Mouse (Mus musculus): ENCODE measurements at regions not wholly inside any gene's neighbourhood (a gene's known extent, or its start where the extent isn't known, plus 50 kb on each side); places are given as distances from the start of the nearest gene placed in this dataset.

DNA sequence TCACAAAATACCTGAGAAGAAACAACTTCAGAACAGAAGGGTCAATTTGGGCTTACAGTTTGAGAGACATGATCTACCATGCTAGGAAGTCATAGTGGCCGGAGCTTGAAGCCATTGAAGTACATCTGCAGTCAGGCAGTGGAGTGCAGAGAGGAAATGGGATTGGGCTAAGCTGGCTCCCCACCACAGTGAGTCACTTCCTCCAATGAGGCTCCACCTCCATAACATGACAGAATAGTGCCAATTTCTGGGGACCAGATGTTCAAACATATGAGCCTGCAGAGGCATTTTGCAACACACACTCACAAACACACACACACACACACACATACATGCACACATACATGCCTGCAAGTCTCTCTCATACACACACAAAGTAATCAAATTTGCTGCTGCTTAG is 93.7 kb upstream of the Ppp1r26 start:
- no peak for TF ChIP-seq POLR2A (IDR thresholded peaks at IDR 0.05; ENCODE audit: control insufficient read depth, low read depth, low read length)
- no peak for TF ChIP-seq CTCF (IDR thresholded peaks at IDR 0.05; ENCODE audit: control insufficient read depth, insufficient read depth, insufficient replicate concordance, low read depth, low read length)

Data from testis, adult 2 months (tissue).